In genomic region chr14:75565534-75566140, GRCm38 (mm10) we compare ENCODE assay signal across 10 mouse cellular contexts. TPM values are rescaled to one million over a fixed set of nuclear protein-coding genes. Genes with fewer than 3 reads are reported as not detected.
A peak's percentile ranks its signal among the peaks of the same experiment; 100 is the strongest.
DNase-seq lines count a peak whose midpoint lies in the region; ATAC-seq lines count a peak whose summit lies in the region.
"Had no signal": no experiment of that assay in that cellular context is flagged by ENCODE, and none has a peak within 500 bp of the region (broad histone marks: within the 10 kb centered on the region; RNA-seq: fewer than 3 reads in every experiment).

No protein-coding gene starts in this region.

- no peaks in the 10 kb centered on the region for H3K36me3 ChIP-seq in forebrain, embryonic 16.5 days (ENCODE audit: control insufficient read depth, insufficient read depth)
- H3K36me3 ChIP-seq in hindbrain, embryonic 16.5 days (ENCODE audit: control insufficient read depth, insufficient read depth, low read length): no peaks in the 10 kb centered on the region
- no peaks in the 10 kb centered on the region for H3K36me3 ChIP-seq in neural tube, embryonic 15.5 days

- DNase-seq in Muller cell, postnatal 12 days (ENCODE audit: inconsistent ontology term): peak; percentile 48
- DNase-seq in adrenal gland, postnatal 36 days: peak; percentile 58 to 74
- peak; percentile 29 to 36 for DNase-seq in left cerebral cortex, adult 8-10 months (ENCODE audit: low spot score in 2 of 2)
- no peak for DNase-seq in gastrocnemius, postnatal 36 days

- peak overlapping the region; percentile 33 for H3K4me2 ChIP-seq in forebrain, embryonic 16.5 days (ENCODE audit: low read length)
- peak overlapping the region; percentile 20 for H3K4me2 ChIP-seq in hindbrain, embryonic 16.5 days (ENCODE audit: low read length)
- H3K4me2 ChIP-seq in neural tube, embryonic 15.5 days: peak overlapping the region; percentile 15; the same call in 1 of the 2 replicates

- H3K27ac ChIP-seq in forebrain, embryonic 16.5 days (ENCODE audit: low read length): peak overlapping the region; percentile 79
- peak overlapping the region; percentile 14 for H3K27ac ChIP-seq in hindbrain, embryonic 16.5 days (ENCODE audit: low read depth, low read length)
- H3K27ac ChIP-seq in neural tube, embryonic 15.5 days (replicated peaks): peak overlapping the region; percentile 63; the same call in 1 of the 2 replicates

- no peak overlapping the region for H3K4me3 ChIP-seq in forebrain, embryonic 16.5 days (replicated peaks; ENCODE audit: low read length)
- no peak overlapping the region for H3K4me3 ChIP-seq in hindbrain, embryonic 16.5 days (ENCODE audit: low read length)
- H3K4me3 ChIP-seq in neural tube, embryonic 15.5 days (replicated peaks): no peak overlapping the region
- H3K4me3 ChIP-seq: megakaryocyte, embryonic 14.5 days had no signal

- no peaks in the 10 kb centered on the region for H3K27me3 ChIP-seq in forebrain, embryonic 16.5 days (replicated peaks; ENCODE audit: control insufficient read depth, insufficient read depth, low read length)
- H3K27me3 ChIP-seq in hindbrain, embryonic 16.5 days (replicated peaks; ENCODE audit: control insufficient read depth, insufficient read depth, low read length): no peaks in the 10 kb centered on the region
- 0 out of 2 replicates have a peak, but pooled peaks cover 4% of the 10 kb centered on the region for H3K27me3 ChIP-seq in neural tube, embryonic 15.5 days (replicated peaks)

- ATAC-seq in forebrain, embryonic 16.5 days: peak; percentile 86
- ATAC-seq in hindbrain, embryonic 16.5 days: peak; percentile 94
- peak; percentile 90 for ATAC-seq in neural tube, embryonic 15.5 days (ENCODE audit: low FRiP score)
- ATAC-seq in granulocyte monocyte progenitor cell, adult 5-6 weeks (replicated peaks; ENCODE audit: poor library complexity, severe bottlenecking): no peak
- ATAC-seq: Patski had no signal

- H3K4me1 ChIP-seq in forebrain, embryonic 16.5 days (replicated peaks; ENCODE audit: control insufficient read depth, insufficient read depth, low read length): peaks cover 21% of the 10 kb centered on the region
- H3K4me1 ChIP-seq in hindbrain, embryonic 16.5 days (ENCODE audit: control insufficient read depth, insufficient read depth, low read depth, low read length): peaks cover 13% of the 10 kb centered on the region
- peaks cover 23% of the 10 kb centered on the region for H3K4me1 ChIP-seq in neural tube, embryonic 15.5 days
- H3K4me1 ChIP-seq: megakaryocyte, embryonic 14.5 days had no signal

- no peaks in the 10 kb centered on the region for H3K9me3 ChIP-seq in forebrain, embryonic 16.5 days (ENCODE audit: control insufficient read depth, low read length)
- H3K9me3 ChIP-seq in hindbrain, embryonic 16.5 days (ENCODE audit: control insufficient read depth, low read length): no peaks in the 10 kb centered on the region; the same call in 1 of the 2 replicates
- H3K9me3 ChIP-seq in neural tube, embryonic 15.5 days (replicated peaks): no peaks in the 10 kb centered on the region

- WGBS in forebrain, embryonic 16.5 days: 13% methylated on average over 14 of the region's 14 CpGs
- WGBS in hindbrain, embryonic 16.5 days: 17% methylated on average over 14 of the region's 14 CpGs
- WGBS in neural tube, embryonic 15.5 days: 23% methylated on average over 14 of the region's 14 CpGs

- H3K9ac ChIP-seq in forebrain, embryonic 16.5 days (replicated peaks; ENCODE audit: low read depth, low read length): no peak overlapping the region; the same call in 1 of the 2 replicates
- no peak overlapping the region for H3K9ac ChIP-seq in hindbrain, embryonic 16.5 days (ENCODE audit: low read depth, low read length)
- no peak overlapping the region for H3K9ac ChIP-seq in neural tube, embryonic 15.5 days (replicated peaks)

- intact Hi-C loops in gastrocnemius, postnatal 36 days (cut with DNase I): no loop called here

RNA-seq across cellular contexts. Expression of gene Spert, which starts 27.3 kb away (rescaled TPM):
- total RNA-seq in adrenal gland, postnatal 36 days (2021): not detected
- polyA plus RNA-seq in forebrain, embryonic 16.5 days (2015; fragmentation: Nextera tagmentation; extraction: Ambion mirVana): not detected in 2 replicates
- polyA plus RNA-seq in hindbrain, embryonic 16.5 days (2015; fragmentation: Nextera tagmentation; extraction: Ambion mirVana): not detected in 2 replicates
- not detected for total RNA-seq in left cerebral cortex, adult 8-10 months (2022)
- polyA plus RNA-seq in neural tube, embryonic 15.5 days (2015; fragmentation: Nextera tagmentation; extraction: Ambion mirVana): not detected in 2 replicates
- not detected in 2 replicates for total RNA-seq in granulocyte monocyte progenitor cell, adult 5-6 weeks (2014; fragmentation: Nextera tagmentation)
- total RNA-seq in granulocyte monocyte progenitor cell, adult 5-6 weeks (2017): not detected in 2 replicates
- total RNA-seq in gastrocnemius, postnatal 36 days (2021): not detected
- polyA plus RNA-seq: Patski had no signal

Comparison
In these comparisons a context has a peak if more than half of its experiments do, and no peak if none do; other contexts are left out.
1. DNase-seq: peak in Muller cell, postnatal 12 days (single experiment), adrenal gland, postnatal 36 days (2 of 2) and left cerebral cortex, adult 8-10 months (2 of 2); none in gastrocnemius, postnatal 36 days (0 of 2).
2. H3K27ac ChIP-seq: peak in every context shown above with its lines; median percentile 79 in forebrain, embryonic 16.5 days; 63 in neural tube, embryonic 15.5 days; 14 in hindbrain, embryonic 16.5 days.
3. Peak in every context shown above with its lines, with median percentiles within 50 percentile points of each other: H3K4me2 ChIP-seq.